Mouse (Mus musculus) limb, embryonic 14.5 days (tissue): ENCODE data around the gene Ankrd34a. TPM values are rescaled to one million over a fixed set of nuclear protein-coding genes. Genes with fewer than 3 reads are reported as not detected.

Experiments
- ATAC-seq: fragments of 200-750 bp; cut with Nextera tagmentation; 2 replicates; pipeline ENCODE4 v1.8.0; 2017; ENCODE audit warnings: low read depth, moderate number of reproducible peaks, moderate TSS enrichment; ENCODE audit not compliant: low FRiP score
- DNase-seq: peaks from one replicate; pipeline ENCODE4 v3.0.0-alpha.2; 2015; ENCODE audit warnings: low spot score
- H3K27ac ChIP-seq: fragments of 300-500 bp; sonication (generic); replicated peaks from 2 replicates; pipeline ENCODE4 v1.5.1; 2014; ENCODE audit warnings: low read depth, mild to moderate bottlenecking, low read length, moderate library complexity, mixed read lengths
- H3K27me3 ChIP-seq: fragments of 300-500 bp; sonication (generic); 2 replicates; pipeline ENCODE4 v1.6.1; 2014; ENCODE audit warnings: low read length, mixed read lengths; ENCODE audit not compliant: control insufficient read depth, insufficient read depth
- H3K36me3 ChIP-seq: fragments of 300-500 bp; sonication (generic); 2 replicates; pipeline ENCODE4 v1.6.1; 2014; ENCODE audit warnings: mild to moderate bottlenecking, low read length, moderate library complexity, mixed read lengths; ENCODE audit not compliant: control insufficient read depth, insufficient read depth
- H3K4me1 ChIP-seq: fragments of 300-500 bp; sonication (generic); 2 replicates; pipeline ENCODE4 v1.6.1; 2014; ENCODE audit warnings: antibody characterized with exemption, low read length, mixed read lengths; ENCODE audit not compliant: control insufficient read depth, insufficient read depth
- H3K4me2 ChIP-seq: fragments of 300-500 bp; sonication (generic); replicated peaks from 2 replicates; pipeline ENCODE4 v1.6.1; 2014; ENCODE audit warnings: low read depth, mild to moderate bottlenecking, low read length, moderate library complexity; ENCODE audit not compliant: severe bottlenecking
- H3K4me3 ChIP-seq: fragments of 300-500 bp; sonication (generic); replicated peaks from 2 replicates; pipeline ENCODE4 v1.5.1; 2014; ENCODE audit warnings: low read length
- H3K9ac ChIP-seq: fragments of 300-500 bp; sonication (generic); 2 replicates; pipeline ENCODE4 v1.6.1; 2014; ENCODE audit warnings: mild to moderate bottlenecking, low read depth, low read length, moderate library complexity; ENCODE audit not compliant: severe bottlenecking
- H3K9me3 ChIP-seq: fragments of 300-500 bp; sonication (generic); 2 replicates; pipeline ENCODE4 v1.6.1; 2016; ENCODE audit warnings: low read length; ENCODE audit not compliant: control insufficient read depth
- POLR2A ChIP-seq: fragments of 200-500 bp; IDR thresholded peaks from 2 replicates; pipeline ENCODE4 v1.8.0; 2012; ENCODE audit warnings: inconsistent platforms, mild to moderate bottlenecking, moderate library complexity, borderline replicate concordance; ENCODE audit not compliant: insufficient read depth, insufficient read length; ENCODE audit errors: extremely low read depth
- WGBS: fragments of 180-500 bp; shearing (Covaris S2); extraction: QIAGEN DNeasy Blood & Tissue Kit; methylation state at CpG from one replicate; pipeline ENCODE4 v1.1.7; 2014; 5-methylcytosine and 5-hydroxymethylcytosine counted together
- polyA plus RNA-seq, 2 experiments: library from polyadenylated mRNA; depleted of rRNA in 1 of 2; stranded (reverse) in 1 of 2; unstranded in 1 of 2; fragments of >200 nt; fragmentation: Nextera tagmentation in 1 of 2; extraction: Ambion mirVana in 1 of 2; gene quantifications; 2 replicates each; pipeline versions ENCODE4 v1.2.1 to v1.2.3; 2012 to 2014

The Ankrd34a gene
- polyA plus RNA-seq, 2 experiments = 1.8 to 2.7 TPM

DNA sequence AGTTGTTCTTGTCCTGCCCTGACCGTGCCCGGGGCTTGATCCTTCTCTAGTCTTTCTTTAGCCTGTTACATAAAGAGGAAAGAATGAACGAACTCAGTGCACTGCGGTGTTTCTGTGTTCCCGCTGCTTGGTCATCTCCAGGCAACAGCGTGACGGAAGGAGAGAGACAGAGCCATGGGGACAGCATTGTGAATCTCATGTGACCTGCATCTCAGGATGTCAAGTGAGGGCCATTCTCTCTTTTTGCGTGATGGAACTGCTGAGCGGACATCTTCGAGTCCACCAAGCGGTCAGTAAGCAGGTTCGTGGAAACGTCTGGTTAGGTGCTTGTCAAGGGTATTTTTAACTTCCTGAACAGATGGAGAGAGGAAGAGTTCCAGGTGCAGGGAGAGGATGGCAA, 26.9 kb upstream of the Ankrd34a start:
- Histone ChIP-seq H3K9ac (no peak overlapping the region), H3K9me3 (no peaks in the 10 kb centered on the region), H3K4me2 (no peak overlapping the region), H3K4me3 (no peak overlapping the region), H3K27ac (no peak overlapping the region), H3K4me1 (peaks cover 2% of the 10 kb centered on the region), H3K27me3 (no peaks in the 10 kb centered on the region), H3K36me3 (no peaks in the 10 kb centered on the region)
- ATAC-seq = no peak
- TF ChIP-seq POLR2A = no peak
- DNase-seq = no peak
- WGBS = 88% methylated on average over 13 of the region's 13 CpGs

DNA sequence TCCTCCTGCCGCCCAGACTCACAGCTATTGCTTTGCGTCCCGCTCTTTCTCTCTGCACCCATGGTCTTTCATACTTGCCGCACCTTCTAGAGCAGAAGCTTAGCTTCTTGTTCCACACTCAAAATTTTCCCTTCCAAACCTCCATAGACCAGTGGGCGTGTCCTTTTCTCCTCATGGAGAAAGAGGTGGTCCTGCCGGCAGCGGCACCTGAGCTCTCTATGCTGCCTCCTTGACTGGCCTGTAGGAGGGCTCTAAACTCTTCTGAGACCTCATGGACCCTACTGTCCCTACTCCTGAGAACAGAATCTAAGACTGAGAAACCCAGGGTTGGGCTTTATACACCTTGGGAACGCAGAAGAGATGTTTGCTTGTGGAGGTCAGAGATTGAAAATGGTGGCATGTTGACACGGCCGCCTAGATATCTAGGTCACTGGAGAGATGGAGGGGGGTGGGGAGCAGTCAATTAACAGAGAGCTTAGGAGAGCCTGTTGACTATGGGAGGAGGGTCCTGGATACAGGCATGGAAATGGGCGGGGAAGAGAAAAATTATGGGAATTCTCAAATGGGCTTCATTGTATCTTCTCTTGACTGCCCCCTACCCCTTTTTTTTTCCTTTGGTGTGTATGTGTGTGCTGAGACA, 26.4 kb upstream of the Ankrd34a start:
- no peak overlapping the region for H3K9ac ChIP-seq
- TF ChIP-seq POLR2A = no peak
- H3K36me3 ChIP-seq = no peaks in the 10 kb centered on the region
- no peak overlapping the region for H3K4me2 ChIP-seq
- no peak overlapping the region for H3K27ac ChIP-seq
- no peaks in the 10 kb centered on the region for H3K27me3 ChIP-seq
- H3K9me3 ChIP-seq = no peaks in the 10 kb centered on the region
- WGBS = 89% methylated on average over 11 of the region's 11 CpGs
- no peaks in the 10 kb centered on the region; the same call in 1 of the 2 replicates for H3K4me1 ChIP-seq
- ATAC-seq = no peak
- DNase-seq = no peak
- H3K4me3 ChIP-seq = no peak overlapping the region

DNA sequence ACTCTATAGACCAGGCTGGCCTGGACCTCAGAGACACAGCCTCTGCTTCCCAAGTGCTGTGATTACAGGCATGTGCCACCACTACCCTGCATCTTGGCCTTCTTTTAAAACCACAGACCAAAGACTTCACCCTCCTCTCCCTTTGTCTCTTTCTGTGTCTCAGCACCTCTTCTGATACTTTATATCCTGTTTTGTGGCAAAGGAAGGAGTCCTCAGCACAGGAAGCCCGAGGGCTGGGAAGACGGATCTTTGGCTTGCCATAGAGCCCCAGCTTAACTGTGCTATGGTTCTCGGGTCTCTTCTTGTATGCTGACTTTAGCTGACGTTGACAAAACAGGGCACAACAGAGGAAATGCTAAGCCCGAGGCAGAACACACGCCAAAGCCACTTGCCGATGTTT, 25.8 kb upstream of the Ankrd34a start:
- Histone ChIP-seq H3K9me3 (no peaks in the 10 kb centered on the region), H3K27ac (no peak overlapping the region), H3K4me1 (no peaks in the 10 kb centered on the region; the same call in 1 of the 2 replicates), H3K4me3 (no peak overlapping the region), H3K4me2 (no peak overlapping the region), H3K27me3 (no peaks in the 10 kb centered on the region), H3K9ac (no peak overlapping the region), H3K36me3 (no peaks in the 10 kb centered on the region)
- DNase-seq (no peak), ATAC-seq (no peak)
- 75% methylated on average over 7 of the region's 7 CpGs for WGBS
- no peak for TF ChIP-seq POLR2A

DNA sequence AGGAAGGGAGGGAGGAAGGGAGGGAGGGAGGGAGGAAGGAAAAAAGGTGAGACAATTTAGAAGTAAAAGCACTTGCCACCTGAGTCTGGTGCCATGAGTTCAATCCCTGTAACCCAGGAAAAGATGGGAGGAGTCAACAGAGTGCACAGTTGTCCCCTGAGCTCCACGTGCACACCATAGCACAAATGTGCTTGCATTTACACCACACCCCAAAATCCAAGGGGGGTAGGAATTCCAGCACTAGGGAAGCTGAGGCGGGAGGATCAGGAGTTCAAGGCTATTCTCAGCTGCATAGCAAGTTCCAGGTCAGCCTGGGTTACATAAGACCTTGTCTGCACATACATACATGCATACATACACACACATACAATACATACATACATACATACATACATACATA, 25.1 kb upstream of the Ankrd34a start:
- Histone ChIP-seq H3K36me3 (no peaks in the 10 kb centered on the region), H3K27me3 (no peaks in the 10 kb centered on the region), H3K27ac (no peak overlapping the region), H3K9ac (no peak overlapping the region), H3K4me3 (no peak overlapping the region), H3K4me1 (peaks cover 1% of the 10 kb centered on the region), H3K9me3 (no peaks in the 10 kb centered on the region), H3K4me2 (no peak overlapping the region)
- DNase-seq (no peak), ATAC-seq (no peak)
- WGBS = 82% methylated on average over 2 of the region's 2 CpGs
- TF ChIP-seq POLR2A = no peak

DNA sequence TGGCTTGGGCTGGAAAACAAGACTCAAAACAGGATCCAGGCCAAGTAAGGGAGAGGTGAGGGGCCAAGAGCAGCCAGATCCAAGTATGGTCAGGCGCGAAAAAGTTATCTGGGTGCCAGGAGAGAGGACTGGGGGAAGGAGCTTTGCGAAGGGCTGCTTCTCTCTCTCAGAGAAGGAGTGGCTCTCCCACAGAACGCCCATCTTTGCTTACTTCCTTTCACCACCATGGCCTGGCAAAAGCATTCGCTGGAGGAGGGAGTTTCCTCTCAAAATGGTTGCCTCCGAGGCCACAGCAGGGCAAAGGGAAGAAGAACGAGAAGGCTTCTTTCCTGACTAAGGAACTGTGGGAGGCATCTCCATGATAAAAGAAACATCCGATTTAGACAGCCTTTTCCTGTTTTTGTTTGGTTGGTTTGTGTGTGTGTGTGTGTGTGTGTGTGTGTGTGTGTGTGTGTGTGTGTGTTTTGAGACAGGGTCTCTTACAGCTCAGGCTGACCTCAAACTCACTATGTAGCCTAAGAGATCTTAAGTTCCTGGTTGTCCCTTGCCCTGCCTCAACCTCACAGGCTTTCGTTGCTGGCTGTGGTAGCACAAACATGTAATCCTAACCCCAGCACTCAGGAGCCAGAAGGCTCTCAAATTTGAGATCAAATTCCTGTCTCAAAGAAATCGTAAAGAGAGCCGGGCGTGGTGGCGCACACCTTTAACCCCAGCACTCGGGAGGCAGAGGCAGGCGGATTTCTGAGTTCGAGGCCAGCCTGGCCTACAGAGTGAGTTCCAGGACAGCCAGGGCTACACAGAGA, 24.3 kb upstream of the Ankrd34a start:
- Histone ChIP-seq H3K4me2 (no peak overlapping the region), H3K27me3 (no peaks in the 10 kb centered on the region), H3K27ac (no peak overlapping the region), H3K4me1 (peaks cover 9% of the 10 kb centered on the region), H3K4me3 (no peak overlapping the region), H3K9me3 (no peaks in the 10 kb centered on the region), H3K36me3 (no peaks in the 10 kb centered on the region), H3K9ac (no peak overlapping the region)
- WGBS = 84% methylated on average over 16 of the region's 16 CpGs
- DNase-seq (no peak), ATAC-seq (no peak)
- TF ChIP-seq POLR2A = no peak
